Mouse (Mus musculus) ES-Bruce4 (cell line): ENCODE measurements around the gene Irf2bp1.
A peak's percentile ranks its signal among the peaks of the same experiment; 100 is the strongest.

Source experiments
- CTCF ChIP-seq: IDR thresholded peaks from one replicate; pipeline ENCODE4 v1.8.1; 2011; ENCODE audit warnings: low read depth, low read length
- EP300 ChIP-seq: IDR thresholded peaks from 2 replicates; pipeline ENCODE4 v1.6.1; 2011; ENCODE audit warnings: low read depth, low read length; ENCODE audit not compliant: insufficient read depth
- POLR2A ChIP-seq: IDR thresholded peaks from one replicate; pipeline ENCODE4 v1.8.1; 2011; ENCODE audit warnings: low read length; ENCODE audit not compliant: insufficient read depth

DNA sequence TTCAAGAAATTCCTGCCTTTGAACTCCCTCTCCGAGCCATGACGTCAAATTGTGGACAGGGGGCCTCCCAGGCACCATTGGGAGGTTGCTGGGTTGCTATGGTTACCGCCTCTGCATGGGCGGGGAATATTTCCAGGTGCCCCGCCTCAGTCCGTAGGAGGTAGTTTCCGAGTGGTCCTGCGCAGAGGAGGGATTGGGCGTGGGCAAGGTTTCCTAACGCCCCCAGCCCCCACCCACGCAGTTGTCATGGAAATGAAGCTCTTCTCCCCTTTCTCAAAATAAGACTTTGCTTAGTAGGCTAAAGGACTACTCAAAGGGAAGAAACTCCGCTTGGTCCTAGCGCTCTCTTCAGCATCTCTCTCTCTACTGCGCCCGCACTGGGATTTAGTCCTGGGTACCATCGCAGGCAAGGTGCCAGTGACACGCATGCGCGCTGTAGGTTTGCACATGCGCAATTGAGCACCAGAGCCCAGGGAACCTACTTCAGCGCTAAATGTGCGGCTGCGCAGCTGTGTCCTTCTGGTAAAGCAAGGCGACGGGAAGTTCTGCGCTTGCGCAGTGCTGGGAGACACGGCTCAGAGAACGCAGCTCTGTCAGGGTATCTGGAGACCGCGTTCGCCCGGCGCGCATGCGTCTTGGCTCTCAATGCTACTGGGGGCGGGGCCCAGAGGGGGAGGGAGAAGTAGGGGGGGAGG lies 13.1 kb upstream of the Irf2bp1 start, which contains the start of gene Mypop:
- TF ChIP-seq EP300 (0 out of 2 replicates have a peak, but pooled peaks have one; percentile 10), CTCF (no peak), POLR2A (no peak)
